Mouse (Mus musculus) adrenal gland, adult (tissue): ENCODE data around the gene Gm10228.
"Not testable (repeated sequence)": the region's sequence is repeated elsewhere in the genome, so short reads cannot be mapped to it uniquely, and the experiment has no call there.

Source experiments
- DNase-seq, 2 experiments: peaks; one replicate each; pipeline ENCODE4 v3.0.0; 2022 to 2023; ENCODE audit warnings: low spot score in 1 of 2; ENCODE audit not compliant: inconsistent age in 2 of 2

Gm10228 gene

GRCm38 (mm10) chr16:89041372-89041771, at the start of gene Gm10228:
Gm10228 (minus strand) TSS chr16:89041472.
- DNase-seq, result not testable (repeated sequence)

- peak in 1 of 2 experiments; percentile 16 for DNase-seq
Observed at GRCm38 (mm10) chr16:89071041-89071440, 29.8 kb upstream of the Gm10228 start.

- not testable (repeated sequence) for DNase-seq
Observed at GRCm38 (mm10) chr16:89063902-89064301, 22.6 kb upstream of the Gm10228 start, which contains the start of gene 1110025L11Rik. 1110025L11Rik (minus strand) TSS chr16:89064002.

- no peak for DNase-seq
Observed at GRCm38 (mm10) chr16:89047783-89048182, 6.5 kb upstream of the Gm10228 start, which contains the start of gene Krtap6-5. Krtap6-5 (minus strand) TSS chr16:89047883.

GRCm38 (mm10) chr16:89031399-89031798, 9.9 kb downstream of the Gm10228 start, which contains the start of gene Krtap6-1:
Krtap6-1 (plus strand) TSS chr16:89031699.
- not testable (repeated sequence) for DNase-seq

GRCm38 (mm10) chr16:89014984-89015383, 26.3 kb downstream of the Gm10228 start, which contains the start of gene Gm10229:
Gm10229 (plus strand) TSS chr16:89015284.
- not testable (repeated sequence) for DNase-seq

GRCm38 (mm10) chr16:89013973-89014372, 27.3 kb downstream of the Gm10228 start:
- DNase-seq, result no peak

- no peak for DNase-seq
Observed at GRCm38 (mm10) chr16:89010659-89011058, 30.6 kb downstream of the Gm10228 start, which contains the start of gene Krtap22-2. Krtap22-2 (minus strand) TSS chr16:89010759.
